Mouse (Mus musculus): ENCODE measurements around the gene H2-DMb2.

Gene H2-DMb2

GRCm38 (mm10) chr17:34143033-34143432 is at the start of gene H2-DMb2:
Gene H2-DMb2, plus strand, starts transcription at chr17:34143307.
- DNase-seq: peak; percentile 83

GRCm38 (mm10) chr17:34094283-34095035 is 48.6 kb upstream of the H2-DMb2 start:
- no peak for DNase-seq

- DNase-seq: no peak
These were observed 46.6 kb upstream of the H2-DMb2 start for GRCm38 (mm10) chr17:34096497-34097010.

- DNase-seq: no peak
These were observed 45.8 kb upstream of the H2-DMb2 start for GRCm38 (mm10) chr17:34097272-34097671.

GRCm38 (mm10) chr17:34098709-34099479 is 44.2 kb upstream of the H2-DMb2 start:
- no peak for DNase-seq

GRCm38 (mm10) chr17:34099531-34099930 is 43.6 kb upstream of the H2-DMb2 start:
- DNase-seq: no peak

- no peak for DNase-seq
These were observed 41.9 kb upstream of the H2-DMb2 start for GRCm38 (mm10) chr17:34101185-34101584.

GRCm38 (mm10) chr17:34101604-34102032 is 41.5 kb upstream of the H2-DMb2 start:
- peak; percentile 91 for DNase-seq

GRCm38 (mm10) chr17:34102831-34103230 is 40.3 kb upstream of the H2-DMb2 start:
- DNase-seq: no peak

GRCm38 (mm10) chr17:34104804-34105203 is 38.3 kb upstream of the H2-DMb2 start:
- DNase-seq: no peak

- DNase-seq: no peak
These were observed 36.6 kb upstream of the H2-DMb2 start for GRCm38 (mm10) chr17:34106555-34106954.

- no peak for DNase-seq
These were observed 35.8 kb upstream of the H2-DMb2 start for GRCm38 (mm10) chr17:34107109-34107867.

- DNase-seq: no peak
These were observed 34.6 kb upstream of the H2-DMb2 start for GRCm38 (mm10) chr17:34108460-34108859.

GRCm38 (mm10) chr17:34109038-34109805 is 33.9 kb upstream of the H2-DMb2 start:
- no peak for DNase-seq

- no peak for DNase-seq
These were observed 33.3 kb upstream of the H2-DMb2 start for GRCm38 (mm10) chr17:34109806-34110195.

- DNase-seq: no peak
These were observed 32.8 kb upstream of the H2-DMb2 start for GRCm38 (mm10) chr17:34110309-34110708.

- no peak for DNase-seq
These were observed 29.0 kb upstream of the H2-DMb2 start for GRCm38 (mm10) chr17:34114114-34114513.

GRCm38 (mm10) chr17:34116736-34117370 is 26.3 kb upstream of the H2-DMb2 start:
- DNase-seq: no peak

- DNase-seq: no peak
These were observed 25.5 kb upstream of the H2-DMb2 start for GRCm38 (mm10) chr17:34117421-34118112.

- DNase-seq: peak; percentile 57
These were observed 24.8 kb upstream of the H2-DMb2 start for GRCm38 (mm10) chr17:34118113-34118872.
